Mouse (Mus musculus) megakaryocyte-erythroid progenitor cell, adult 5-6 weeks (primary cell): Measurements from ENCODE around the gene D430041D05Rik. TPM values are rescaled to one million over a fixed set of nuclear protein-coding genes. Genes with fewer than 3 reads are reported as not detected.

Source experiments
- ATAC-seq: replicated peaks from 2 replicates; pipeline ENCODE4 v1.8.0; 2016; ENCODE audit warnings: mild to moderate bottlenecking, inconsistent platforms; ENCODE audit not compliant: severe bottlenecking, poor library complexity, low FRiP score, low TSS enrichment
- total RNA-seq, 2 experiments: library from RNA; stranded (forward) in 1 of 2; stranded (reverse) in 1 of 2; fragments of 200-1000, 215-1000 nt in 1 of 2; fragments of >200 nt in 1 of 2; fragmentation: Nextera tagmentation in 1 of 2; gene quantifications; 2 replicates each; pipeline ENCODE4 v1.2.3; 2014 to 2017

D430041D05Rik gene
- total RNA-seq, 2 experiments from 2014 or later = not detected

DNA sequence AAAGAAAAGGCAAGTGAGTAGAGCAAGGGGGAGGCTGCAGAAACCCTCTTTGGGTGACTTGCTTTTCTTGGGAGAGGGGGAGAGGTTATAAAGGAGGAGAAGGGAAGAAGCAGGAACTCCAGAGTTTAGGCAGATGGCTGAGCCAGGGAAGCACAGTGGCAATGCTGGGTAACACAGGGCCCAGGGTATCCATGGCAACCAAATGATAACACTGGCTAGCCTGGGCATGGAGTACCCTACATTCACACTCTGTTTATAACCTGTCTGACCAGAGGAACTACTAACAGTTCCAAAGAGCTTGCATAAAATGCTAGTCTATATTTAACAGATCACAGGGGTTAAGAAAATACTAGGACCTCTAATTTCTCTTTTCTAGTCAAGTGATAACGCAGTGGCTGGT is 51.9 kb downstream of the D430041D05Rik start:
- no peak for ATAC-seq

DNA sequence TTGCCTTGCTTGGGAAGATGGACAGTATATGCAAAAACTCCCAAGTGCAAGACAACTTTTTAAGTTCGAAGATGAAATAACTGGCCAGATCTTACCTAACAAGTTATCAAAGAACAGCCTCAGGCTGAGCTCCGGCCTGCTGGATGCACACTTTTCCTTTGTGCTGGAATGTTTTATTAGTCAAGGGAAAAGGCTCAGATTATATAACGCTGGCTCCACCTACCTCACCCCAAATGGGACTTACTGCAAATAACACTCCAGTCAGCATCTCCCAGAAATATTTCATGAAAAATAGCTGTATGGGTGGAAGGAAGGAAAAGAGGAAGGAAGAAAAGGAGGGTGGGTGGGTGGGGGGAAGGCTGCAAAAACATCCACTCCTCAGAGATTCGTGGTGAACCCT is 54.3 kb downstream of the D430041D05Rik start:
- ATAC-seq = no peak

DNA sequence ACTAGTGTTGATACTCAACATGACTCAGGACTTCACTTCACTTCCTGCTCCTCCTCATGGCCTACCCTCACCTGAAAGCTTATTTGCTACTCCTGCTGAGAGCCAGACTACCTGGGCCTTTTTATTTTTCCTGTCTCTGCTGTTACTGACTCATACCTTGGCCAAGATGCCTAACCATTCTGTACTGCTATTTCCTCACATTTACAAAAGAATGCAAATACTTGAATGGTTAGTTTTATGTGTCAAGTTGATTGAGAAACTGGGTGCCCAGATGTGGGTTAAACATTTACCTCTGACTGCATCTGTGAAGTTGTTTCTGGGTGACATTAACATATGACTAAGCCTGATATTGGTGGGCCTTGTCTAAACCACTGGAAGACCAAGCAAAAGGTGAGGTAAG is 56.7 kb downstream of the D430041D05Rik start:
- no peak for ATAC-seq

GRCm38 (mm10) chr2:104352204-104352493 is 58.7 kb downstream of the D430041D05Rik start:
- ATAC-seq = no peak

DNA sequence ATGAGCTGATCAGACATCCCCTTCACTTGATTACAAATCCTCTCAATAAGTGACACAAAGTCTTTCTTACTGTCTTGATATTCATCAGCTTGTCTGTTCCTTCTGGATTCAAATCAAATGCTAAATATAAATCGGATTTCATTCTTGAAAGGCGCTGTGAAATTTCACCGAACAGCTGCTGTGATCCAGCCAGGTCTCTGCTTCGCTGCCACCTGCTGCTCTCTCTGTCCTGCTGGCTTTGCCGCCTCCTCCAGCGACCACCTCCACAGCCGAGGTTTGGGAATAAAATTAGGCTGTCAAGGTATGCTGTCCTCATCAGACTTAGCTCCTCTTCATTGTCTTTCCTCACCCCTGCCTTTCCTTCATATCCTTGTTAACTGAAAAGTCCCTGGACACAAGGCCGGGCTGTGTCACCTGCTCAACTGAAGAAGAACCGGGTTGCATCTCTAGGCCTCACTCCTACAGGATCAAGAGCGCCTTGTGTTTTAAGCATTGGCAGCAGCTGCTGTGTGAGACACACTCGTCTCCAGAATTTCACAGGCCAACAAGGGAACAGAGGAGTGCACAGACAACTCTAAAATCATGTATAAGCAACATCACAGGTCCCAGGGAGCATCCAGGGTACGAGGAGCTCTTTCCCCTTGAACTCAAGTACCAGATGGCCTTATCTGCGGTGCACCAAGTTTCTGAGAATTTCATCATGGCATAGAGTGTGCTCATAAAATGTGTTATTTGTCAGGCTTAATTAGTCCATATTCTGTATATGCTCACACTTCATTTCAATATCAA is 59.2 kb downstream of the D430041D05Rik start:
- ATAC-seq = no peak

DNA sequence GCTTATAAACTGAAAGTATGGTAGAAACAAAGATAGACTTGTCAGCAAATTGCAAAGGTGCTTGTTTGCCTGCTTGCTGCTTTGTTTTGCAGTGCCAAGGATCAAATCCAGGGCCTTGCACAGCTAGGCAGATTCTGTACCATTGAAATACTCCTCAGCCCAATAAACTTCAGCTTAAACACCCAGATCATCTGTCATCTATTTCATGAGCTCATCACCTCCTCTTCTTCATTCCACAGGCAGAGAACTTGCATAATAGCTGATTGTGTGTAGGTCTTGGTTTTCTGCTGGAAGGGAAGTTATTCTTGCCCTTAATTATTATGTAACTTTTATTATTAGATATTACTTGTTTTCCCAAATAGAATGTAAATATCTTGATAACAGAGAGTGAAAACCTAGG is 73.2 kb downstream of the D430041D05Rik start:
- no peak for ATAC-seq

- no peak for ATAC-seq
Measured at GRCm38 (mm10) chr2:104335824-104336223, 75.0 kb downstream of the D430041D05Rik start.

GRCm38 (mm10) chr2:104333952-104334351 is 76.9 kb downstream of the D430041D05Rik start:
- no peak for ATAC-seq

DNA sequence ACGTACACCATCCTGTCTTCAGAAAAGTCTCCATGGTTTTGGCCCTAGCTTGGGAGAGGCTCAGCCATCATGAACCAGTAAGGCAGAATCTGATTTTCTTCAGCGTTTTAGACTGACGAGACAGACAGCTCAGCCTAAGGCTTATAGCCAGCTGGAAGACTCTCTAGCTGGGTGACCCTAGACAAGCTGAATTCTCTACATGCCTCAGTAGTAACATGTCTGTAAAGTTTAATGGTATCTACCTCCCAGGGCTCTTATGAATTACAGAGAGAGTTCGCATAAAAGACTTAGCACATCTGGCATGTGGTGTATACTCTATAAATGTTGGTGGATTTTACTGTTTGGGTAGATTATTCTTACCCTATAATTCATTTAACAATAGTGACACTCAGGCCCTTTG is 78.1 kb downstream of the D430041D05Rik start:
- no peak for ATAC-seq

- no peak for ATAC-seq
Measured at GRCm38 (mm10) chr2:104331261-104331660, 79.6 kb downstream of the D430041D05Rik start.

DNA sequence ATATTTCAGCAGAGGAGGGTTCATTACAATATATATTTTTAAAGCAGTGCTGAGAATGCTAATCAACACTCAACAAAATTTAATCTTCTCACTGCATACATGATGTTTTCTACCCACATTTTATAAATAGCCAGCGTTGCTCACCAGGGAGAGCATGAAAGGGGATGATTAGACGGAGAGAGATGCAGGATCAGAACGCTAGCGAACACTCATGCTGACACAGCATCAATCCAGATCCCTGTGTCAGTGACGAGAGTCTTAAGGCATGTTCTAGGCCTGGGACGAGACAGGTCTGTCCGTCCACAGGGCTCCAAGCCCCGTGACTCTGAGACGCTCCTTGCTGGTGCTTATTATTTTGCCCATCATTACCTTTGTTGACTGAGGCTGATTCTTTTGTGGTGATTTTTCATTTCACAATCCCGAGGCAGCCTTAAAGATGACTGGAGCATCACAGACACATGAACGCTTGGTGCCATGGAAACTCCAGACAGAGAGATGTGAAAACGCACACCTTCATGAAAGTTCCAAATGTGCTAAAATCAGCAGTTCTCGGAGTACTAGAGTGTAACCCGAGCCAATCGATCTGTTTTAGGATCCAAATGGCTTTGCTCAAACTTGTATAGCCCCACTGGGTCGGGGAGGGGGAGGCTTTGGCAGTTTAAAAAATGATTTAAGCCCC is 83.6 kb downstream of the D430041D05Rik start:
- no peak for ATAC-seq

- no peak for ATAC-seq
Measured at GRCm38 (mm10) chr2:104323773-104324172, 87.0 kb downstream of the D430041D05Rik start.

DNA sequence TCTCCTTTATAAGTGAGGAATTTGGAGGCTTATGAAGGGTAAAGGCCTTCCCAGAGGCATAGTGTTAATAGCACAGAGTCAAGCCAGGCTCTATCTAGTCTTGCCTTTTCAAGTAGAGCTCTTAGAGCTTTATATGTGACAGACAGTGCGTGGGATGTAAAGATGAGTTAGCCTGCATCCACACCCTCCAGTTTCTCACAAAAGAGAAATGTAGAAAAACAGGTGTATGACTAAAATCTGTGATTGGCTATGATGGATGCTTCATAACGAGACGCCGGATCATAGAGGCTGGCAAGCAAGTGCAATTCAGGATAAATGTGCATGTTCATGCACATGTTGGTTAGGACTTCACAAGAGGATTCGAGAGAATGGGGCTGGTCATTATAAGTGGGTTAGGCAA is 87.5 kb downstream of the D430041D05Rik start:
- no peak for ATAC-seq

GRCm38 (mm10) chr2:104320061-104320624 is 90.7 kb downstream of the D430041D05Rik start:
- no peak for ATAC-seq

GRCm38 (mm10) chr2:104319443-104319842 is 91.4 kb downstream of the D430041D05Rik start:
- ATAC-seq = no peak

DNA sequence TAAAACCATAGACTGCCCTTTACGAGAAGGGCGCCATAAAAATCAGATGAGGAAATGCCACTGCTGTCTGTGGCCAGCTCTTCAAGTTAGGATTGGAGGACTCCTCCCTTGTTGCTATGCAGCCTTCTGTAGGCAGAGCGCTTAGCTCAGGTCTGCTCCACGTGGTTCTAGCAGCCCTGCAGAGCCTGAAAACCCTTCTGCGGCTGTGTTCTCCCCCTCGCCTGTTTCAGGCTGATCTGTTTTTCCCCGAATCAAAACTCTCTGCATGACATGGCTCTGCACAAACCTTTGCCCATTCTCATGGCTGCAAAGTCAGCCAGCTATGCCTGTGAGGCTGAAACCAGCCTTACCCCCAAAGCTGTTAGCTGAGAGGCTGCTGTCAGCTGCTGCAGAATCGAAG is 91.9 kb downstream of the D430041D05Rik start:
- ATAC-seq = no peak

- no peak for ATAC-seq
Measured at GRCm38 (mm10) chr2:104318259-104318658, 92.6 kb downstream of the D430041D05Rik start.

DNA sequence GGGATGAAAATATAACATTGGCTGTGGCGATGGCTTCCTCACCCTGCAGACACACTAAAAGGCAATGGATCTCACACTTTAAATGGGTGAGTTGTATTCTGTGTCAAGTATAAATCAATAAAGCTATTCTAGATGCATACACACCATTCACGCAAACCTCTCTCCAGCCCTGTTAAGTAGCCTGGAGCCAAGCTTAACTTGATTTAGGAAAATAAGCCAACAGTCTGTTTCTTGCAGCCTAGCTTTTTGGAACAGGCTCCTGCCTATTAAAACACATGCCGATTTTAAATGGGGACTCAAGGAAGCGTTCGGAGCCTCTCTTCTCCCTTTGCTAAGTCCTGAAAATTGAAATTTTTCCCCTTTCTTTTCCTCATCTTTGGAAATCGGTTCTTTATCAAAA is 93.2 kb downstream of the D430041D05Rik start:
- ATAC-seq = no peak

DNA sequence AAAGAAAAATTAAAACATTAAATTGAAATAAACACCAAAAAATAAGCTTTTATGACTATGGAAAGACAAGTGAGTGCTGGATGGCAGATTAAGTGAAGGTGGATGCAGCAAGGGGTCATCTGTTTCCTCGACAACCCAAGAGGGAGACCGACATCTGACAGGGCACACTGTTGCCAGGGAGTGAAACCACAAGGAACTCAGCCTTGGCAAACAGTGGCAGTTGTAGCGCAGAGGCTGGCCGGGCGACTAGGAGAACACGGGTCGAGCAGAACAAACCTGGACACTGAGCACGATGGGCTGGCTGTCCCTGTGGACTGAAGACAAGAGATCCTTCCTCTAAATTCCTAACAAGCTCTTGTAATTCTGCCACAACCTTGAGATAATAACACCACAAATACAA is 94.3 kb downstream of the D430041D05Rik start:
- no peak for ATAC-seq

DNA sequence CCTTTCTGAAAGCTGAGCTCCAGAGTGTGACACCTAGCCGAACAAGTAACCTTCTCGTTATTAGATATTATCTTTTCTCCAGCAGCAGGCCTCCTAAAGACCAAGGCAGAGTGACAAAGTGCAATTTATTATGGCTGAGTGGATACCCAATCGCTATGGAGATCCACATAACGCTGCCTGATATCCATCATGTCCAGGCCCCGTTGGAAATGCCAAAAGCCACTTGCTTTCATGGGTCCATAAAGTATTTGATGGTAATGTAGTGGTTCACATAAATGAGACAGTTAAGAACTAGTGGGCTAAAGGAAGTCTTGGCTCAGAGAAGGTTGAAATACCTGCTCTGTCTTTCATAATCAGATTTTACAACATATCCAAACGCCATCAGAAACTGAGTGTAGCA is 97.6 kb downstream of the D430041D05Rik start:
- ATAC-seq = no peak

DNA sequence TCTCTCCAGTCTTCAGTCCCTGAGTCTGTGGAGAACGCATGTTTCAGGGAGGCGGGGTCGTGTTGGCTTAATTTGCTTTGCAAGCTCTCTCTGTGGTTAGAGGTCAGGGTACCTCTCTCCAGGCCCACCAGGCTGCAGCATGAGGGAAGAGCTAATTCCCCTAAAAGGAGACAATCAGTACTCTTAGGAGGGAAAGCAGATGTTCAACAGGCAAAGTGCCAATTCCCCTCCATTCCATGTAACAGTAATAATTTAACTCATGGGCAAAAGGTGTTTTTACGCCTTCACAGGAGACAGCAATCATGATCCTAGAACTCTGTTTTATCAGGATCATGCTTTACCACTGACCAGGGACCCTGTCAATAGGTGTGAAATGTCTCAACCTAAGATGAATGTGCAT is 103.7 kb downstream of the D430041D05Rik start:
- no peak for ATAC-seq
